Mouse (Mus musculus) lung, postnatal 36 days (tissue): ENCODE data around the gene Tescl.

Experiments
- DNase-seq: peaks from one replicate; pipeline ENCODE4 v3.0.0; 2022; ENCODE audit warnings: mixed read lengths

The Tescl gene

GRCm38 (mm10) chr7:24361001-24361400, 27.3 kb upstream of the Tescl start:
- DNase-seq = no peak

GRCm38 (mm10) chr7:24359269-24359668, 25.5 kb upstream of the Tescl start:
- no peak for DNase-seq

- DNase-seq = no peak
Measured at GRCm38 (mm10) chr7:24357899-24358298, 24.2 kb upstream of the Tescl start.

- DNase-seq = no peak
Measured at GRCm38 (mm10) chr7:24356081-24356480, 22.3 kb upstream of the Tescl start.

- DNase-seq = no peak
Measured at GRCm38 (mm10) chr7:24355646-24356045, 21.9 kb upstream of the Tescl start.

GRCm38 (mm10) chr7:24348896-24349295, 15.2 kb upstream of the Tescl start, which contains the start of gene Lypd5:
Gene Lypd5 (plus strand): TSS chr7:24349196.
- DNase-seq = no peak

GRCm38 (mm10) chr7:24346444-24346843, 12.7 kb upstream of the Tescl start:
- no peak for DNase-seq

GRCm38 (mm10) chr7:24343701-24344272, 10.1 kb upstream of the Tescl start:
- no peak for DNase-seq

- DNase-seq = no peak
Measured at GRCm38 (mm10) chr7:24338241-24338640, 4.5 kb upstream of the Tescl start.

- peak; percentile 92 for DNase-seq
Measured at GRCm38 (mm10) chr7:24335699-24336309, 2.1 kb upstream of the Tescl start.

GRCm38 (mm10) chr7:24327281-24327975, 6.3 kb downstream of the Tescl start:
- peak; percentile 69 for DNase-seq

- DNase-seq = peak; percentile 48
Measured at GRCm38 (mm10) chr7:24326273-24327135, 7.2 kb downstream of the Tescl start.

GRCm38 (mm10) chr7:24325675-24326128, 8.0 kb downstream of the Tescl start:
- peak; percentile 18 for DNase-seq

- DNase-seq = peak; percentile 50
Measured at GRCm38 (mm10) chr7:24325197-24325596, 8.5 kb downstream of the Tescl start.

GRCm38 (mm10) chr7:24322593-24322992, 11.1 kb downstream of the Tescl start:
- no peak for DNase-seq

- DNase-seq = no peak
Measured at GRCm38 (mm10) chr7:24318942-24319341, 14.8 kb downstream of the Tescl start.

- DNase-seq = peak; percentile 98
Measured at GRCm38 (mm10) chr7:24316567-24317092, 17.1 kb downstream of the Tescl start, which contains the start of gene Zfp94. Gene Zfp94 (minus strand): TSS chr7:24316666.

- DNase-seq = no peak
Measured at GRCm38 (mm10) chr7:24315726-24316566, 17.8 kb downstream of the Tescl start.

- peak; percentile 43 for DNase-seq
Measured at GRCm38 (mm10) chr7:24300771-24301282, 32.9 kb downstream of the Tescl start, which contains the start of gene Zfp61. Gene Zfp61 (minus strand): TSS chr7:24301232.

- peak; percentile 8 for DNase-seq
Measured at GRCm38 (mm10) chr7:24299823-24300481, 33.8 kb downstream of the Tescl start.
